Mouse (Mus musculus) CD4-positive helper T cell, adult 2 months (primary cell): ENCODE measurements around the gene Zfp59.
"Not testable (repeated sequence)": the region's sequence is repeated elsewhere in the genome, so short reads cannot be mapped to it uniquely, and the experiment has no call there.

Experiments used
- DNase-seq: peaks from one replicate; pipeline ENCODE4 v3.0.0-alpha.2; 2012; ENCODE audit warnings: low read depth, missing footprints, low spot score

Gene Zfp59

DNA sequence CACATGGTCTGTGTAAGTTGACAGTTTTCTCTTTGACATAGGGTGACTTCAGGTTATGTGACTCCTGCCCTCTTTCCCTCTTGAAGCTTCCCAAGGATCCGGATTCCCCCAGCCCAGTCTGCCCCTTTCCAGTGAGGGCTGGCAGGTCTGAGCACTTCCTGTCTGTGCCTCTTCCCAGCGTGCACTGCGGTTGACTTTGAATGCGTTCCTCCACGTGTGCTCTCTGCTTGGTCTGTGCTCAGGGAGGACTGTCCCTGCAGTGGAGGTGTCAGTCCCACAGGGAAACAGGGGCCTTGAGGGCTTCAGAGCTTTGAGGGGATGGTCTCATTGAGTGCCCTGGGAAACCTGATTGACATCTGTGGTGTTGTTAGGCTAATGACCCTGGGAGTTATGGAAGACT lies 24.2 kb downstream of the Zfp59 start:
- not testable (repeated sequence) for DNase-seq

DNA sequence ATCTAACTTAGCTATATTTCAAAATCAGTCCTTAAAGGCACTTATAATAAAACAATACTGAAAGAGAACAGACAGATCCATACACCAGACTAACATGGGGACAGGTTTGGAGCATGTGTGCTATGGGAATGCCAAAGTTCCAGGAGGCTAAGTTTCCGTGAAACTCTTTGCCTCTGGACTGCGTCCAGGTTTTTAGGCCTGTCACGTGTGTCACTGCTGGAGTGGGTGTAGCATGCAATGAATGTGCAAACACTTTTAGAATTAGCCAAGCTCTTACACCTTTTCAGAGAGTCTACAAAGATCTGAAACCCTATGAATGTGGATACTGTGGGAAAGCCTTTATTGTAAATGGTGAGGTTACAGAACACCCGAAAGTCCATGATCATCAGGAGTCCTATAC lies 43.3 kb downstream of the Zfp59 start:
- no peak for DNase-seq

DNA sequence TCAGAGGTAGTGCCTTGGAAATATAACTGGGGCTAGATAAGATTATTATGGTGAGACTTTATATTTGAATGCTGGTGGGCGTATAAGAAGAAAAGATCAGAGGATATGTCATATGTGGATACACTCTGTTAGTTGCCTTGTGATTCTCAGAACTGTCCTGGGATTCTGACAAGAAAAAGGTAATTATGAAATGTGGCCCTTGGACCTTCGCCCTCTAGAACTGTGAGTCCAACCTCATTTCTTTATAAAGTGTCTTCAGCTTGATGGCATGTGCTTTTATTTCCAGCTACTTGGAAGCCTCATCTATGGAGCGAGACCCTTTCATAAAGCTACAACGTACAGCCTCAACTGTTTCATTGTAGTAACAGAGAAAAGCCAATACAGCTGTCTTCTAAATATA lies 62.2 kb downstream of the Zfp59 start:
- no peak for DNase-seq

DNA sequence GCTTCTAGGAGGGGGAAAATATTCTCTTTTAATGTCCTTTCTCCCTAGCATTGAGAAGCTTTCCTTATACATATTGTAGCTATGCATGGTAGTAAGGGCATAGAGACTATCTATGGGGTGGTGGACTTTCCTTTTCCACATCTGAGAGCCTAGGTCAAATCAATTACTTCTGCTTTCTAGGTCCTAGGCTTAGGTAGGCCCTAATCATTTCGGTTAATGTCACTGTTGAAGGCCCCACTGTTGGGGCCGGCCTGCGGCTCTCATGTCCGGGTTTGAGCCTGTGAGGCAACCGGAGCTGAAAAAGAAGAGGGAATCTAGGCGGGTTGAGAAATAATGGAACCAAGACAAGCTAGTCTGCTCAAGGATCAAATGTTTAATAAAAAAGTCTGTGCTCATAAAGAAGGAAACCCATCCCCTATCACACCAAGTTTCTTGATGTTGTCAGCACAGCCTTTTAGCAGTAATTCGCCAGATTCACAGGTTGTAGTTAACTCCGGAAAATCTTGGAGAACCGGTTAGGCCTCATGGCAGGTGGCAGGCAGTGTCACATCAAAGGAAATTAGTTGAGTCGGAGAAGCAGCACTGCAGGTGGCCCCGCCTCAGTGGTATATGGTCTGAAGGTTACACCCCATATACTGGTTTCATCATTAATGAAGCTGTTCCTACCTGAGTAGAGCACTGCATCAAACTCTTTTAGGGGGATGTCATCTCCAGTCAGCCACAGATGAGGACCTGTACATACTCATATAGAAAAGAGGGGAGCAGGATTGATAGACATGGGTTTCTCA lies 66.8 kb downstream of the Zfp59 start:
- DNase-seq, result no peak
